Mouse (Mus musculus): ENCODE data around the gene Rasgrf1.

- no peak for TF ChIP-seq CTCF (IDR thresholded peaks at IDR 0.05; ENCODE audit: insufficient read depth, low read length)
- no peak for TF ChIP-seq POLR2A (IDR thresholded peaks at IDR 0.05; ENCODE audit: borderline replicate concordance, extremely low read depth, low read depth, low read length)
Observed at GRCm38 (mm10) chr9:89970886-89971486, 61.3 kb downstream of the Rasgrf1 start.

Measured in lung, adult 2 months (tissue).